Mouse (Mus musculus) CH12.LX (cell line): Measurements from ENCODE around the gene Per1.

ENCODE experiments used
- CTCF ChIP-seq, 2 experiments: IDR thresholded peaks in 1 of 2; conservative IDR thresholded peaks in 1 of 2; 2 replicates each; pipeline ENCODE4 v1.5.1; 2011 to 2012; ENCODE audit warnings: low read depth in 2 of 2, low read length in 2 of 2, improper control_type of control experiment in 1 of 2, inconsistent platforms in 1 of 2, mild to moderate bottlenecking in 1 of 2, moderate library complexity in 1 of 2
- ETS1 ChIP-seq: conservative IDR thresholded peaks from 2 replicates; pipeline ENCODE4 v1.6.1; 2012; ENCODE audit warnings: low read depth, mild to moderate bottlenecking, inconsistent platforms, low read length, improper control_type of control experiment, moderate library complexity
- IRF4 ChIP-seq: IDR thresholded peaks from 2 replicates; pipeline ENCODE4 v1.6.1; 2014; ENCODE audit warnings: low read depth, mild to moderate bottlenecking, inconsistent platforms, low read length, improper control_type of control experiment
- MAX ChIP-seq: IDR thresholded peaks from 2 replicates; pipeline ENCODE4 v1.6.1; 2011; ENCODE audit warnings: low read length, improper control_type of control experiment
- MAZ ChIP-seq: IDR thresholded peaks from 2 replicates; pipeline ENCODE4 v1.6.1; 2012; ENCODE audit warnings: low read depth, mild to moderate bottlenecking, inconsistent platforms, low read length, improper control_type of control experiment, moderate library complexity
- NRF1 ChIP-seq: IDR thresholded peaks from 2 replicates; pipeline ENCODE4 v1.6.1; 2014; ENCODE audit warnings: low read depth, mild to moderate bottlenecking, inconsistent platforms, low read length, improper control_type of control experiment, moderate library complexity
- POLR2A ChIP-seq: IDR thresholded peaks from 2 replicates; pipeline ENCODE4 v1.6.1; 2011; ENCODE audit warnings: low read depth, mild to moderate bottlenecking, improper control_type of control experiment, low read length
- RCOR1 ChIP-seq: conservative IDR thresholded peaks from 2 replicates; pipeline ENCODE4 v1.6.1; 2012; ENCODE audit warnings: low read depth, mild to moderate bottlenecking, inconsistent platforms, low read length, improper control_type of control experiment
- SMC3 ChIP-seq: IDR thresholded peaks from 2 replicates; pipeline ENCODE4 v1.6.1; 2011; ENCODE audit warnings: low read depth, low read length, improper control_type of control experiment
- USF1 ChIP-seq: IDR thresholded peaks from 2 replicates; pipeline ENCODE4 v1.6.1; 2014; ENCODE audit warnings: low read depth, mild to moderate bottlenecking, inconsistent platforms, low read length, improper control_type of control experiment
- ZC3H11A ChIP-seq: IDR thresholded peaks from 2 replicates; pipeline ENCODE4 v1.6.1; 2012; ENCODE audit warnings: low read depth, mild to moderate bottlenecking, inconsistent platforms, low read length, improper control_type of control experiment
- ZKSCAN1 ChIP-seq: IDR thresholded peaks from 2 replicates; pipeline ENCODE4 v1.6.1; 2012; ENCODE audit warnings: low read depth, inconsistent platforms, low read length, improper control_type of control experiment, borderline replicate concordance

GRCm38 (mm10) chr11:69134622-69134968 lies 39.6 kb downstream of the Per1 start:
- TF ChIP-seq MAZ (no peak), CTCF (conservative IDR thresholded peaks at IDR 0.05 in 1 of 2, IDR thresholded peaks at IDR 0.05 in 1 of 2; ENCODE audit: low read depth in 2 of 2, low read length in 2 of 2) (no peak), ETS1 (no peak), POLR2A (no peak), NRF1 (no peak), IRF4 (no peak), RCOR1 (no peak), ZKSCAN1 (no peak), MAX (no peak), SMC3 (no peak), ZC3H11A (no peak), USF1 (no peak)
